Mouse (Mus musculus) forebrain, embryonic 16.5 days (tissue): Measurements from ENCODE around the gene E2f8. TPM values are rescaled to one million over a fixed set of nuclear protein-coding genes. Genes with fewer than 3 reads are reported as not detected.

Experiments
- ATAC-seq: fragments of 200-750 bp; cut with Nextera tagmentation; 2 replicates; pipeline ENCODE4 v1.8.0; 2017; ENCODE audit warnings: mild to moderate bottlenecking, moderate library complexity
- H3K27ac ChIP-seq: fragments of 300-500 bp; sonication (generic); 2 replicates; pipeline ENCODE4 v1.5.1; 2014; ENCODE audit warnings: low read length, control low read depth
- H3K27me3 ChIP-seq: fragments of 300-500 bp; sonication (generic); replicated peaks from 2 replicates; pipeline ENCODE4 v1.6.1; 2014; ENCODE audit warnings: low read length; ENCODE audit not compliant: control insufficient read depth, insufficient read depth
- H3K36me3 ChIP-seq: fragments of 300-500 bp; sonication (generic); 2 replicates; pipeline ENCODE4 v1.6.1; 2014; ENCODE audit not compliant: control insufficient read depth, insufficient read depth
- H3K4me1 ChIP-seq: fragments of 300-500 bp; sonication (generic); replicated peaks from 2 replicates; pipeline ENCODE4 v1.6.1; 2014; ENCODE audit warnings: low read length; ENCODE audit not compliant: control insufficient read depth, insufficient read depth
- H3K4me2 ChIP-seq: fragments of 300-500 bp; sonication (generic); 2 replicates; pipeline ENCODE4 v1.6.1; 2014; ENCODE audit warnings: mild to moderate bottlenecking, low read length, control low read depth
- H3K4me3 ChIP-seq: fragments of 300-500 bp; sonication (generic); replicated peaks from 2 replicates; pipeline ENCODE4 v1.5.1; 2014; ENCODE audit warnings: mild to moderate bottlenecking, low read length, control low read depth
- H3K9ac ChIP-seq: fragments of 300-500 bp; sonication (generic); replicated peaks from 2 replicates; pipeline ENCODE4 v1.6.1; 2014; ENCODE audit warnings: low read depth, low read length, control low read depth
- H3K9me3 ChIP-seq: fragments of 300-500 bp; sonication (generic); 2 replicates; pipeline ENCODE4 v1.6.1; 2016; ENCODE audit warnings: low read length; ENCODE audit not compliant: control insufficient read depth
- WGBS: fragments of 180-500 bp; shearing (Covaris S2); extraction: QIAGEN DNeasy Blood & Tissue Kit; methylation state at CpG from one replicate; pipeline ENCODE4 v1.1.7; 2014; 5-methylcytosine and 5-hydroxymethylcytosine counted together
- polyA plus RNA-seq: library from polyadenylated mRNA; unstranded; fragments of >200 nt; fragmentation: Nextera tagmentation; extraction: Ambion mirVana; gene quantifications from 2 replicates; pipeline ENCODE4 v1.2.1, GENCODE M21; 2015

Gene E2f8
- polyA plus RNA-seq, 1 experiment from 2014 or later, result 4.8 TPM

- Histone ChIP-seq H3K4me1 (peaks cover 18% of the 10 kb centered on the region), H3K4me3 (peak overlapping the region; percentile 75), H3K9me3 (no peaks in the 10 kb centered on the region), H3K36me3 (no peaks in the 10 kb centered on the region), H3K27me3 (peaks cover 18% of the 10 kb centered on the region), H3K27ac (no peak overlapping the region), H3K4me2 (peak overlapping the region; percentile 85), H3K9ac (peak overlapping the region; percentile 32; the same call in 1 of the 2 replicates)
- 1% methylated on average over 28 of the region's 28 CpGs for whole genome bisulfite sequencing
- no peak for ATAC-seq
These were observed 694 bp upstream of the E2f8 start for GRCm38 (mm10) chr7:48881971-48882609.

DNA sequence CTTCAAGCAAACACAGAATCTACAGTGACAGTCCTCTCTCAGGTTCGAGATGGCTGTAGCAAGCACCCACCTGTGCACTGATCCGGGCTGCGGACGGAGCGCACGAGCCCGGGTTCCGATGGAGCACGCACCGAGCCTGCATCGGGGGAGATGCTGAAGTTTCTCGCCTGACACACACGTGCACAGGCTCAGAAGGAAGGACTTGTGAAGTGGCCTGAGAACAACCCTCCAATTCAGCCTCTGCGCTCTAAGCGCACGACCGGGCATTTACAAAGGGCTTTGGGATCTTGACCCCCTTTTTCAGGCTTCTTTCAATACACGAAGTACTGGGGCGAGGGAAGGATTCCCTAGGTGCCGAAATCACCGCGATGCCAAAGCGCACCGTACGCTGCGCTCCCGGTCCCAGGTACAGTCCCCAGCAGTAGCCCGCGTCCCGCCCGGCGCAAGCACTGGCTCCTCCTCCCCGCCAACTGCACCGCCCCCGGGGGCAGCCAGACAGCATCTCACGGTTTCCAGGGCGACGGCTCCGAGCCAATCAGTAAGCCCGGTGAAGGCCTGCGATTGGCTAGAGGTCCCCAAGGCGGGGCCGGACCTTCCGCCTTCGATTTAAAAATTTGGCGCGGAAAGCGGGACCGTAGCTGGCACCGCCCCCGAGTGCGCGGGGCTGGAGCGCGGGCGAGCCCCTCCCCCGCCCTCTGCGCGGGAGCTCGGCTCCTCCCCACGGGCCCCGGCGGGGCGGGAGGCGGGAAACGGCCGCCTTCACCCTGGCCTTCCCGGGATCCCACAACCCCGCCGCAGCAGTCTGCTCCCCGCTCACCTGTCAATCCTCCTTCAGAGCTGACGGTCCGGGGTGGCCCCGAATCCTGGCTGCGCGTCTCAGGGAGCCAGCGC is 560 bp downstream of the E2f8 start:
- no peaks in the 10 kb centered on the region for H3K9me3 ChIP-seq
- peak overlapping the region; percentile 75 for H3K4me3 ChIP-seq

DNA sequence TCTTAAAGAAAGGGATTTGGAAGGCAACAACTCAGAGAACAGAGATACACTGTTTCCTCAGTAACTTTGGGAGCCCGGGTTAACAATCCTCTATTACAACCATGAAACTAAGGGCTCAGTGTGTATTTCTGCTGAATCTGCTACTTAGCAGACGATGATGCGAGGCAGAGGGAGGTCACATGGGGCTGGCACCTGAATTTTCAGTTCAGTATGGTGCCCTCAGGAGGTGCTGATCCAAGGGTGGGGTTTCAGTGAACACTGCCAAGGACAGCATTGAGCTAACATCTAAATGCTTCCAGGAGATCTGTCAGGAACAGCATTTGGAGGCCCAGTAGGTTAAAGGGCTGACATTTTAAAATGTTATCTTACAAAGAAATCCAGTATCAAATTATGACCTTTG is 1.8 kb downstream of the E2f8 start:
- Histone ChIP-seq H3K27me3 (peaks cover 18% of the 10 kb centered on the region), H3K4me1 (peaks cover 21% of the 10 kb centered on the region), H3K4me2 (peak overlapping the region; percentile 44), H3K9me3 (no peaks in the 10 kb centered on the region), H3K9ac (no peak overlapping the region), H3K27ac (no peak overlapping the region), H3K4me3 (peak overlapping the region; percentile 18), H3K36me3 (no peaks in the 10 kb centered on the region)
- ATAC-seq, result no peak
- WGBS, result 38% methylated on average over 3 of the region's 3 CpGs

More for the DNA sequence above, 560 bp downstream of the E2f8 start:
- peaks cover 18% of the 10 kb centered on the region for H3K27me3 ChIP-seq
- peaks cover 18% of the 10 kb centered on the region for H3K4me1 ChIP-seq
- peak overlapping the region; percentile 52 for H3K9ac ChIP-seq
- no peaks in the 10 kb centered on the region for H3K36me3 ChIP-seq
- under 1% methylated on average over 66 of the region's 77 CpGs for WGBS
- no peak overlapping the region for H3K27ac ChIP-seq
- peak; percentile 99 for ATAC-seq
- H3K4me2 ChIP-seq, result peak overlapping the region; percentile 85

DNA sequence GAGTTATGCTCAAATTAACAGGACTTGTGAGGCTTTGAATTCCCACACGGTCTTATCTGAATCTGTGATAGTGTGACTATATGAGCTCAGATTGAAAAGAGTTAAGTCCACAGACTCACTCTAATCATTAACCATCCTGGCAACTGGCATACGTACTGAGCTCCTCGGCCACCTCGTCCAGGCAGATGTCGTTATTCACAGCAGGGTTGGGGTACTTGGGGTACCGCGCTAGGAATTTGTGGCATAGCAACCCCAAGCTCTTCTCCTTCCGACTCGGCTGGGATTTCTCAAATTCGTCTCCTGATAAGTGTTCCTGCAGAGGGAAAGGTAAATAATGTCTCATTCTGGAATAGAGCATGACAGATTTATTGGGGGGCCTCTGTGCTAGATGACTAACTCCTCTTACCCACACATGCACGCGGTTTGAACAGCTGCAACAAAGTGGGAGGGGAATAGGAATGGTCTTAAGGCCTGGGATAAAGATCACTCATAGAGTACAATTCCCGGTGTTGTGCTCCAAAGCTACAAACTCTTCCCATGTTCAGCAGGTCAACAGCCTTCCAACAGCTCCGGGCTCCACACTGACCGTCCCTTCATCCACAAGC is 3.5 kb downstream of the E2f8 start:
- no peaks in the 10 kb centered on the region for H3K36me3 ChIP-seq
- no peak overlapping the region for H3K4me3 ChIP-seq
- no peak overlapping the region for H3K27ac ChIP-seq
- no peaks in the 10 kb centered on the region for H3K9me3 ChIP-seq
- ATAC-seq, result no peak
- peaks cover 23% of the 10 kb centered on the region for H3K4me1 ChIP-seq
- peaks cover 11% of the 10 kb centered on the region for H3K27me3 ChIP-seq
- WGBS, result 87% methylated on average over 15 of the region's 15 CpGs
- no peak overlapping the region for H3K4me2 ChIP-seq
- H3K9ac ChIP-seq, result no peak overlapping the region

DNA sequence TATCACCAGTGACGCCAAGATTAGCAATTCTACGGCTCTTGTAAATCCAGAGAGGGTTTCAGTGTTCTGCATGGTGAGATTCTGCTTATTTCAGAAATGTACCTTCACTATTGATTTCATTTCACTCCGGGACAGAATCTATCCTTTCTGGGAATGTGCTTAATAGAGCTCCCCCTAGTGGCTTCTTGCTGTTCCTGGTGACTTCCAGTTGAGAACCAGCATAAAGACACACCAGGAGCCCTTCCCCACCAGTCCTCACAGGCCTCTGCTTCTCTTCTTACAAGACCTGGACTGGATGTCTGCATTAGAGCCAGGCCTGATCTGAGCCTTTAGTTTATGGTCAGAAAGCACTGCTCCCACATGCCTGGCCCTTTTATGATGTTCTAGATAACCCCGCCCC is 4.9 kb downstream of the E2f8 start:
- H3K4me3 ChIP-seq, result no peak overlapping the region
- no peak overlapping the region for H3K9ac ChIP-seq
- no peak overlapping the region for H3K27ac ChIP-seq
- peaks cover 15% of the 10 kb centered on the region for H3K4me1 ChIP-seq
- ATAC-seq, result no peak
- H3K36me3 ChIP-seq, result no peaks in the 10 kb centered on the region
- no peak overlapping the region for H3K4me2 ChIP-seq
- H3K27me3 ChIP-seq, result no peaks in the 10 kb centered on the region; the same call in 1 of the 2 replicates
- no peaks in the 10 kb centered on the region for H3K9me3 ChIP-seq
- 75% methylated on average over 4 of the region's 4 CpGs for WGBS

DNA sequence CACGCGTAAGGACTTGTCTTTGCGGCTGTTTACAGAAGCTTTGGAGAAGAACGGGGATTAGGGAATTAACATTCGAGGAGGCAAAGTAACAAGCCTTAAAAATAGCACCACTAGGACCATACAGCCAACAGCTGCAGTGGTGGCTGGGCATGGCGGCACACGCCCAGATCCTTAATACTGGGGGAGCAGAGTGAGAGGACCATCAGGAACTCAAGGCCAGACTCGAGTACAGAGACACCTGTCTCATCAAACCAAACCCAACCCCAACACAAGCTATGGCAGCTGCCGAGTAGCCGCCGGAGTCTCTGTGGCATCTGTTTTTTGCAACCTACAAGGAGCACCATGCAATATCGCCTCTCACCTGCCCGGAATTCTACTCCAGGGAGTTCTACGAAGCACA is 6.3 kb downstream of the E2f8 start:
- Histone ChIP-seq H3K9ac (no peak overlapping the region), H3K4me2 (no peak overlapping the region), H3K9me3 (no peaks in the 10 kb centered on the region), H3K27ac (no peak overlapping the region), H3K27me3 (no peaks in the 10 kb centered on the region), H3K36me3 (no peaks in the 10 kb centered on the region), H3K4me3 (no peak overlapping the region), H3K4me1 (peaks cover 9% of the 10 kb centered on the region)
- 79% methylated on average over 14 of the region's 14 CpGs for WGBS
- no peak for ATAC-seq

- H3K36me3 ChIP-seq, result no peaks in the 10 kb centered on the region
- H3K4me3 ChIP-seq, result no peak overlapping the region
- no peak overlapping the region for H3K9ac ChIP-seq
- 93% methylated on average over 11 of the region's 11 CpGs for WGBS
- H3K4me1 ChIP-seq, result peaks cover 5% of the 10 kb centered on the region; the same call in 1 of the 2 replicates
- no peaks in the 10 kb centered on the region for H3K9me3 ChIP-seq
- H3K4me2 ChIP-seq, result no peak overlapping the region
- no peak for ATAC-seq
- no peak overlapping the region for H3K27ac ChIP-seq
- no peaks in the 10 kb centered on the region for H3K27me3 ChIP-seq
These were observed 10.1 kb downstream of the E2f8 start for GRCm38 (mm10) chr7:48871292-48871691.

GRCm38 (mm10) chr7:48870579-48871180 is 10.7 kb downstream of the E2f8 start:
- Histone ChIP-seq H3K4me2 (no peak overlapping the region), H3K27ac (no peak overlapping the region), H3K4me3 (no peak overlapping the region), H3K27me3 (no peaks in the 10 kb centered on the region), H3K9ac (no peak overlapping the region), H3K36me3 (peaks cover 3% of the 10 kb centered on the region), H3K4me1 (peaks cover 5% of the 10 kb centered on the region; the same call in 1 of the 2 replicates), H3K9me3 (no peaks in the 10 kb centered on the region)
- 95% methylated on average over 21 of the region's 21 CpGs for WGBS
- no peak for ATAC-seq

- Histone ChIP-seq H3K9me3 (no peaks in the 10 kb centered on the region), H3K27me3 (no peaks in the 10 kb centered on the region), H3K27ac (no peak overlapping the region), H3K9ac (no peak overlapping the region), H3K36me3 (peaks cover 3% of the 10 kb centered on the region), H3K4me1 (peaks cover 5% of the 10 kb centered on the region; the same call in 1 of the 2 replicates), H3K4me3 (no peak overlapping the region), H3K4me2 (no peak overlapping the region)
- 94% methylated on average over 6 of the region's 6 CpGs for WGBS
- ATAC-seq, result no peak
These were observed 11.3 kb downstream of the E2f8 start for GRCm38 (mm10) chr7:48870144-48870543.
